Mouse (Mus musculus): ENCODE measurements at regions not wholly inside any gene's neighbourhood (a gene's known extent, or its start where the extent isn't known, plus 50 kb on each side); places are given as distances from the start of the nearest gene placed in this dataset.
"Not testable (repeated sequence)": the region's sequence is repeated elsewhere in the genome, so short reads cannot be mapped to it uniquely, and the experiment has no call there.

- peak; percentile 25 for DNase-seq (ENCODE audit: extremely low read depth, insufficient read length, low spot score)
Observed at GRCm38 (mm10) chr13:5591837-5592555, 269.3 kb upstream of the Klf6 start.

GRCm38 (mm10) chr13:5592556-5593061, 268.7 kb upstream of the Klf6 start:
- no peak for DNase-seq (ENCODE audit: extremely low read depth, insufficient read length, low spot score)

- DNase-seq (ENCODE audit: extremely low read depth, insufficient read length, low spot score), result no peak
Observed at GRCm38 (mm10) chr13:5601648-5602047, 259.6 kb upstream of the Klf6 start.

- DNase-seq (ENCODE audit: extremely low read depth, insufficient read length, low spot score), result no peak
Observed at GRCm38 (mm10) chr13:5603905-5604596, 257.2 kb upstream of the Klf6 start.

DNA sequence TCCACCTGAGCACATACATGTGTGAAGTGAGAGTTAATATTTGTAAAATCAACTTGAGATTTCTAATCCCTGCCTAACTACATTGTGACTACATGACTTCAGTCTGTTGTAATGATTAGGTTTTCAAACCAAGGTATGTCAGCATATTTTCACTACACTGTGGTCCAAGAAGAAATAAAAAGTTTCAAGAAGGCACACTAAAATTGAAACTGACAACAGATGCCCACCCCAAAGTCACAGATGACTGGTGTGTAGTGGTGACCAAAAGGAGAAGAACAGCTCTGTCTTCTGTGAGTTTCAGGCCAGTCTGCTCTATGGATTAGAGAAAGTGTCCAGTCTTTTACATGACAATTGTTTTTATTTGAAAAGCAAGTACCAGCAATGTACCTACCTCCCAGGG, 255.9 kb upstream of the Klf6 start:
- no peak for DNase-seq (ENCODE audit: extremely low read depth, insufficient read length, low spot score)

DNA sequence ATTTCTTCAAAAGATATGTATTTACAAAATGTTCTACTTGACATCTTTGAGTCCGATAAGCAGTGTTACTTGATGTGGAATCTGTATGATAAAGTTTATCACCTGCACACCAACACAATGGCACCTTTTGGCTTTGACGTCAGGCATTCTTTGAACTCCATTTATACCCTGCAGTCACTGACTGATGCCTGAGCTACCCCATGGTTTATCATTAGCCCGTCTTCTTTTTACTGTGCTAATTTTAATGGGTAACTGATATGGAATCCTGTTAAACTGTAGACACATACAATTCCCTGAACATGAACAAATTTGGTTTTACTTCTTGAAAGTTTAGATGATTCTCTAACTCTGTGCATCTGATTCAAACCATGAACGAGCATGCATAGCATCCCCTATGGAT, 253.8 kb upstream of the Klf6 start:
- no peak for DNase-seq (ENCODE audit: extremely low read depth, insufficient read length, low spot score)

DNA sequence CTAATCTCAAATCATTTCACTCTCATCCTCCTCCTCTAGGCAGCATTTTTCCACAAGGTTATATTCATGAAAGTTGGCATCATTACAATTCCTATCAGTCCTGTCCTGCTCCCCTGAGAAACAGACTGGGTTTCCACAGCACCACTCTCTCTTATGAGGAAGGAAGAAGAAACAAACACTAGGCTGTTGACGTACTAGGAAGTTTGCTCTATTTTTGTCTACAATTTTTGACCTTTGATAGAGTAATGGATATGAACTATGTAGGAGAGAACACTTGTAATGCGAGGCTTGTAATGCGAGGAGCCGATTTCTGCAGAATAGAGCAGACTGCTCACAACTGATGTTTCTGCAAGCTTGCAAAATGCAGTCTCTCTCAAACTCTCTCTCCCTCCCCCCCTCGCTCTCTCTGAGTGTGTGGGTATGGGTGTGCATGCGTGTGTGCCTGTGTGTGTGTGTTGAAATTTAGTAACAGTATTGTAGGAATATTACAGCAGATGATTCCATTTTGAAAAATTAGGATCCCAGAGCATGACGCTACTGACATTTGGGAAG, 247.0 kb upstream of the Klf6 start:
- DNase-seq (ENCODE audit: extremely low read depth, insufficient read length, low spot score), result no peak

- DNase-seq (ENCODE audit: extremely low read depth, insufficient read length, low spot score), result no peak
Observed at GRCm38 (mm10) chr13:5614833-5615232, 246.4 kb upstream of the Klf6 start.

DNA sequence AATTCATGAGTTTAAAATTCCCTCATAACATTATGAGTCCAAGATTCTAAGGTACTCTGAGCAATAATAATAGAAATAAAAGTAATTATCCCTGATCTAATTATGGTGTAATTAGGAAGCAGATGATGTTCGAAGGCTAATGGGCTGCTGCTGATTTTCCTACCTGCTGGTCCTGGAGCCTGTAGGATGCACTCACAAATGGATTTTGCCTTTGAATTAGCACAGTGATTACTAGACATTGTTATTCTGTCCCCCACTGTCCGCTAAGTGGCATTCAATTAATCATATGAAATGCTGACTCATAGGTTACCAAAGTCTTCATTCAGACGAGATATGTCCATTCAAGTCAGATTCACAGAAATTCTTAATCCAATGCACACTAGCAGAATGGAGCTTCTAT, 246.0 kb upstream of the Klf6 start:
- no peak for DNase-seq (ENCODE audit: extremely low read depth, insufficient read length, low spot score)

DNA sequence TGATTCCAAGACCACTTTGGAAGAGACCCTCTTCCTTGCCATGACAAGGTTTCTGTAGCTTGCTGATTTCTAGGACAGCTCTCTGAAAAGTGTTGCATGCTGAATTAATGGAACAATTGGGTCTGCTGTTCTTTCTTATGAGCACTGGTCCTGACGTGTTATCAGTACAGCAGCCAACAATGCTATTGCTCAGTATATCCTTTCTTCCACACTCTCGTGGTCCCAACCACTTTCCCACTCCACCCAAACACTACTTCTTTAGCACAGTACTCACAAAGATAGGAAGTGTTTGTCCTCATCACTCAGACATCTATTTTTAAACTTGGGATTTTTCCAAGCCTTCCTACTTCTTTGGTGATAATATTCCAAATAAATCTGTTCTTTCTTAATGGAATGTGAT, 233.2 kb upstream of the Klf6 start:
- no peak for DNase-seq (ENCODE audit: extremely low read depth, insufficient read length, low spot score)

- no peak for DNase-seq (ENCODE audit: extremely low read depth, insufficient read length, low spot score)
Observed at GRCm38 (mm10) chr13:5634960-5635359, 226.3 kb upstream of the Klf6 start.

GRCm38 (mm10) chr13:5641743-5642510, 219.4 kb upstream of the Klf6 start:
- no peak for DNase-seq (ENCODE audit: extremely low read depth, insufficient read length, low spot score)

GRCm38 (mm10) chr13:5648276-5648675, 213.0 kb upstream of the Klf6 start:
- DNase-seq (ENCODE audit: extremely low read depth, insufficient read length, low spot score), result no peak

DNA sequence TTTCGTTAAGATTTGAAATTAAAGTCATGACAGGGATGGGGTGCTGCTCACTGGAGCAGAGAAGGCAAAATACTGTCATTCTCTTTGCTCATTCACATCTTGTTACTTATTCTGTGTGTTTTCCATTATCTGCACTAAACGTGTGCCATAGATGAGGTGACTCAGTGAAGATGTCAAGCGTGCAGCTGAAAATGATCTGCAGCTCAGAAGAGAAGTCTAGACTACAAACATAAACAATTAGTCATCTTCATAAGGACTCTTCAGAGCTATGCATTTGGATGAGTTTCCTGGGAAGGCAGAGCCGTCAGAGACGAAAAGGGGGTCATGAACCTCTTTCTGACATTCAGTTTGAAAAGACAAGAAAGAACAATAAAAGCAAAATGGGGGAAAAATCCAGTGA, 203.7 kb upstream of the Klf6 start:
- no peak for DNase-seq (ENCODE audit: extremely low read depth, insufficient read length, low spot score)

DNA sequence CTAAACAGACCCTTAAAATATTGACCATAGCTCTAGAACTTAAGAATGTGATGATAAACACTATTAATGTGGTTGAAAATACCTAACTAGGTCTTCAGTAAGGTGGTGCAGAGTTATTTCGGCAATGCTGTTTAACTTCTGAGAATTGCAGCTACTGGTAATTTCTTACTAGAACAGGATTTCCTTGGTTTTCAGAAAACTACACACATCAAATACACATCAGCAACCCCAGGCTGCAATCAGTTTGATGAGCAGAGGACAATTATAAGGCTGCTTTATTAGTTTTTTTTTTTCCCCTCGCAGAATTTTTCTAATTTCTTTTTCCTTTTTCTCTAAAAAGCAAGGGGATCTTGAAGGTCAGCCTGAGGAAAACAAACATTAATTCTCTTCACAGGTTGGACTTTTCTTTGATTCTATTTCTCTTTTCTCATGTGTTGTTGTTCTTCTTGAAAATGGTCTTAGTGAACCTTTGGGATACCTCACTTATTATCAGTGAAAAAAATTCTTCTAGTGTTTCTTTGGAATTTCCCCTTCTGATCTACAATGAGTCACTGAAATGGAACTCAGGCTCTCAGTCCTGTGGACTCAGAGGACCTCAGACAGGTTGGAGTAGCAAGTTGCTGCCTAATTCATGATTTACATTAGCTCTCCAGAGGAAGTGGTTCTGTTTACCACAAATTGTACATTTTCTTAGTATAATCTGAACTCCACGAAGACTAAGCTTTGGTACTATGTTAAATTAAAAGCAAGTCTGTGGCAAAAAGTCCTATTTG, 194.9 kb upstream of the Klf6 start:
- DNase-seq (ENCODE audit: extremely low read depth, insufficient read length, low spot score), result peak; percentile 34

- DNase-seq (ENCODE audit: extremely low read depth, insufficient read length, low spot score), result no peak
Observed at GRCm38 (mm10) chr13:5675668-5676067, 185.6 kb upstream of the Klf6 start.

GRCm38 (mm10) chr13:5690124-5690523, 171.2 kb upstream of the Klf6 start:
- no peak for DNase-seq (ENCODE audit: extremely low read depth, insufficient read length, low spot score)

- not testable (repeated sequence) for DNase-seq (ENCODE audit: extremely low read depth, insufficient read length, low spot score)
Observed at GRCm38 (mm10) chr13:5690680-5691079, 170.6 kb upstream of the Klf6 start.

DNA sequence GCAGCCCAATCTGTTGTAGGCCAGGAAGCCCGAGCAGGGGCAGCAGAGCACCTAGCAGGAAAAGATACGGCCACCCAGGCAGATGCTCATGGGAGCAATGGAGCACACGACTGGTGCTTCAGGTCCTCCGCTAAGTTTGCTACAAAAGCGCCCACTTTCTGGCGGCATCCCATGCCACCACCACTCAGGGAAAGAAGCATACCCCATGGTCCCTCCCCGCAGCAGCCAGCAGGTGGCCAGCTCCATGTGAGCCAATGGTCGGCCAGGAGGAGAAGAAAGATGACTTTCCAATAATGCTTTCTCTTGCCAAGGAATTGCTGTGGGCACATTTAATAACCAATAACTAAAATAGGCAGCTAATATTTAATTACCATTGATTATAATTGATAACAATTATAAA, 166.7 kb upstream of the Klf6 start:
- DNase-seq (ENCODE audit: extremely low read depth, insufficient read length, low spot score), result no peak

- not testable (repeated sequence) for DNase-seq (ENCODE audit: extremely low read depth, insufficient read length, low spot score)
Observed at GRCm38 (mm10) chr13:5695581-5695980, 165.7 kb upstream of the Klf6 start.
